Mouse (Mus musculus) forebrain, embryonic 16.5 days (tissue): ENCODE measurements at regions not wholly inside any gene's neighbourhood (a gene's known extent, or its start where the extent isn't known, plus 50 kb on each side); places are given as distances from the start of the nearest gene placed in this dataset.
"Not testable (repeated sequence)": the region's sequence is repeated elsewhere in the genome, so short reads cannot be mapped to it uniquely, and the experiment has no call there.

ENCODE experiments used
- ATAC-seq: fragments of 200-750 bp; cut with Nextera tagmentation; 2 replicates; pipeline ENCODE4 v1.8.0; 2017; ENCODE audit warnings: mild to moderate bottlenecking, moderate library complexity
- H3K27ac ChIP-seq: fragments of 300-500 bp; sonication (generic); 2 replicates; pipeline ENCODE4 v1.5.1; 2014; ENCODE audit warnings: low read length, control low read depth
- H3K27me3 ChIP-seq: fragments of 300-500 bp; sonication (generic); replicated peaks from 2 replicates; pipeline ENCODE4 v1.6.1; 2014; ENCODE audit warnings: low read length; ENCODE audit not compliant: control insufficient read depth, insufficient read depth
- H3K36me3 ChIP-seq: fragments of 300-500 bp; sonication (generic); 2 replicates; pipeline ENCODE4 v1.6.1; 2014; ENCODE audit not compliant: control insufficient read depth, insufficient read depth
- H3K4me1 ChIP-seq: fragments of 300-500 bp; sonication (generic); replicated peaks from 2 replicates; pipeline ENCODE4 v1.6.1; 2014; ENCODE audit warnings: low read length; ENCODE audit not compliant: control insufficient read depth, insufficient read depth
- H3K4me2 ChIP-seq: fragments of 300-500 bp; sonication (generic); 2 replicates; pipeline ENCODE4 v1.6.1; 2014; ENCODE audit warnings: mild to moderate bottlenecking, low read length, control low read depth
- H3K4me3 ChIP-seq: fragments of 300-500 bp; sonication (generic); replicated peaks from 2 replicates; pipeline ENCODE4 v1.5.1; 2014; ENCODE audit warnings: mild to moderate bottlenecking, low read length, control low read depth
- H3K9ac ChIP-seq: fragments of 300-500 bp; sonication (generic); replicated peaks from 2 replicates; pipeline ENCODE4 v1.6.1; 2014; ENCODE audit warnings: low read depth, low read length, control low read depth
- H3K9me3 ChIP-seq: fragments of 300-500 bp; sonication (generic); 2 replicates; pipeline ENCODE4 v1.6.1; 2016; ENCODE audit warnings: low read length; ENCODE audit not compliant: control insufficient read depth
- WGBS: fragments of 180-500 bp; shearing (Covaris S2); extraction: QIAGEN DNeasy Blood & Tissue Kit; methylation state at CpG from one replicate; pipeline ENCODE4 v1.1.7; 2014; 5-methylcytosine and 5-hydroxymethylcytosine counted together

GRCm38 (mm10) chr10:104948821-104949220 is 625.4 kb downstream of the Tmtc2 start:
- not testable (repeated sequence) for H3K4me2 ChIP-seq, H3K9ac ChIP-seq, H3K27ac ChIP-seq, ATAC-seq, H3K27me3 ChIP-seq, H3K36me3 ChIP-seq, H3K4me3 ChIP-seq, H3K9me3 ChIP-seq, H3K4me1 ChIP-seq

GRCm38 (mm10) chr10:104968381-104968908 is 605.8 kb downstream of the Tmtc2 start:
- no peak overlapping the region for H3K4me2 ChIP-seq
- 83% methylated on average over 6 of the region's 6 CpGs for WGBS
- H3K27ac ChIP-seq = no peak overlapping the region
- H3K4me1 ChIP-seq = no peaks in the 10 kb centered on the region
- H3K36me3 ChIP-seq = no peaks in the 10 kb centered on the region
- ATAC-seq = no peak
- no peak overlapping the region for H3K9ac ChIP-seq
- H3K9me3 ChIP-seq = no peaks in the 10 kb centered on the region
- no peaks in the 10 kb centered on the region for H3K27me3 ChIP-seq
- H3K4me3 ChIP-seq = no peak overlapping the region
